Mouse (Mus musculus): ENCODE measurements at regions not wholly inside any gene's neighbourhood (a gene's known extent, or its start where the extent isn't known, plus 50 kb on each side); places are given as distances from the start of the nearest gene placed in this dataset.

DNA sequence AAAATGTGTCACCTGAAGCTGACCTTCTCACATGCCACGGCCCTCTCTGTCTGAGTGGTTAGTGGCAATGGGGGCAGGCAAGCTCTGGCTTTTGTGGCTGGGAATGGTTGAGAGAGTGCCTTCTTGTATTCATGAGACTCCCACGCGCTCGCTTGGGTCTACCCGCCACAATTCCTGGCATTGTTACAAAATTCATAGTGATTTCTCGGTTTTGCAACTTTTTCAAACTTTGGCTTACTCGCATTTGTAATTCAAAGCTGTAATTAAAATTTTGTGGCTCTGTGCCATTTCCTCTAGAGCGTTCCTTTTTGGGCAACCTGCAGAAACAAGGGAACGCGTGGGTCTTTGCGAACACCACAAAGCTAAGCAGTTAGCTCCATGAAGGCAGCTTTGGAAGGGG is 186.3 kb downstream of the Pdgfra start:
- TF ChIP-seq POLR2A (IDR thresholded peaks at IDR 0.05; ENCODE audit: insufficient read depth, low read depth, low read length) (no peak), CTCF (IDR thresholded peaks at IDR 0.05) (no peak), EP300 (IDR thresholded peaks at IDR 0.05; ENCODE audit: insufficient read depth, low read depth, low read length) (no peak)

Data from heart, adult 2 months (tissue).